Mouse (Mus musculus): ENCODE data around the gene Klhdc3.

DNA sequence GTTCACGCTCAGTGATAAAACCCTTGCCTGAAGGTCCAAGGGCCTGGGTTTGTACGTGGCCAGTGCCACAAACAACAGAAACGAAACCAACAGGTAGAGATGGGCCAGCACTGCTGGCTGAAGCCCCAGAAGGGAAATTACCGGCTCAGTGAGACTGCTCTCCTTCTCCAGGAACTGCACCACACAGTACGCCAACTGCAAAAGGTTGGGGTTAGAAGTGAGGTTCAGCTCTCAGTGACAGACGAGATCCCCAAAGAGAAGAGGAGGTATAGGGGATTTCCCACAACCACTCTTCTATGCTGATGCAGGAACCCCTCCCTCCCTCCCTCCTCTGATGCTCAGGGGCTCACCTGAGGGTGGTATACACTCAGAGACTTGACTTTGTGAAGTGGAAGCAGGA is 5.2 kb upstream of the Klhdc3 start:
- TF ChIP-seq CTCF (IDR thresholded peaks at IDR 0.05; ENCODE audit: borderline replicate concordance, extremely low read depth, insufficient read depth, insufficient read length) (no peak), POLR2A (IDR thresholded peaks at IDR 0.05; ENCODE audit: borderline replicate concordance, extremely low read depth, insufficient read depth, insufficient read length, poor library complexity, severe bottlenecking) (no peak)
